Mouse (Mus musculus): ENCODE measurements around the gene Gm49333. TPM values are rescaled to one million over a fixed set of nuclear protein-coding genes. Genes with fewer than 3 reads are reported as not detected.

The Gm49333 gene
- total RNA-seq, 2 experiments from 2014 or later: not detected

GRCm38 (mm10) chr16:20676702-20677101 is 65.3 kb downstream of the Gm49333 start:
- DNase-seq (ENCODE audit: low spot score in 2 of 2): no peak

- no peak for DNase-seq (ENCODE audit: low spot score in 2 of 2)
Observed at GRCm38 (mm10) chr16:20677380-20677779, 66.0 kb downstream of the Gm49333 start.

DNA sequence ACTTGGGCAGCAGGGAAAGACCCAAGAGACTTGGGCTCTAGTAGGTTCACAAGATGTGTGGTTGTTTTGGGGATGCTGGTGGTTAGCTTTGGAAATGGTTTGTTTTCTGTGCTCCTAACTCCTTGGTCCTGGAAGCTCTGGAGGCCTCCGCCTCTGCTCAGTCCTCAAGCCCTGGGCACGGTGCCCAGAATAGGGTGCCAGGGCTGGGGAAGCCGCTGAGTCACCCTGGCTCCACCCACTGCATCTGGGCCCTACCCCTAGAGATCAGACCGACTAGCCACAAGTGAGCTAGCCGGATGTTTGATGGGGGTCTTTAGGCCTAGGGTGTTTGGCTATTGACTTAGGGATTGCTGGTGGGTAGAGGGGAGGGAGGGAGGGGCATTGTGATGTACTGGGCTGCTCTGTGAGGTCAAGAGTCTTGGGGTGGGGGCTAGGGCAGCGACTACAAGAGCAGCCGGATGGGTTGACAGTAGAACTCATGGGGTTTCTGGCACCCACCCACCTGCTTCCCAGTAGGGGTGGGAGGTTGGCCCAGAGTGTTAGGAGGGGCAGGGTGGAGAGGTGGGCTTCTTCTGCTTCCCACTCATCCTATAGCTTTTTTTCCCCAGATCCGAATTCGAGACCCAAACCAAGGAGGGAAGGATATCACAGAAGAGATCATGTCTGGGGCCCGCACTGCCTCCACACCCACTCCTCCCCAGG is 66.7 kb downstream of the Gm49333 start:
- peak; percentile 74 to 86 for DNase-seq (ENCODE audit: low spot score in 2 of 2)

- DNase-seq (ENCODE audit: low spot score in 2 of 2): no peak
Observed at GRCm38 (mm10) chr16:20690774-20691173, 79.4 kb downstream of the Gm49333 start.

DNA sequence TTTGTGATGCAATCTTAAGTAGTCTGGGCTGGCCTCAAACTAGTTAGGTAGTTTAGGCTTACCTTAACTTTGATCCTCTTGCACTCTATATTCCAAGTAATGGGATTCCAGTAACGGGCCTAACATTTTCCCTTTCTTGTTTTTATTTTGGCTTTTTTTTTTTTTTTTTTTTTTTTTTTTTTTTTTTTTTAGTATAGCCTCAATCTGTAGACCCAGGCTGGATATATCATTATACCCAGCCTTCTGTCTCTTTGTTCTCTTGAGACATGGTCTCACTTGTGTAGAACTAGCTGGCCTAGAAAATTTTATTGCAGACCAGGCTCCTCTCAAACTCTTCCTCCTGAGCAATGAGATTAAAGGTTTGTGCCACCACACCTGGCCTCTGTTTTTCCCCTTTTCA is 80.2 kb downstream of the Gm49333 start:
- no peak for DNase-seq (ENCODE audit: low spot score in 2 of 2)

GRCm38 (mm10) chr16:20692241-20692965 is 81.0 kb downstream of the Gm49333 start:
- peak in 1 of 2 experiments; percentile 17 for DNase-seq (ENCODE audit: low spot score in 2 of 2)

- DNase-seq (ENCODE audit: low spot score in 2 of 2): peak; percentile 95
Observed at GRCm38 (mm10) chr16:20693111-20693701, 81.8 kb downstream of the Gm49333 start, which contains the start of gene Fam131a. Gene Fam131a (plus strand): TSS chr16:20693241.

GRCm38 (mm10) chr16:20694781-20695180 is 83.4 kb downstream of the Gm49333 start:
- peak; percentile 71 to 76 for DNase-seq (ENCODE audit: low spot score in 2 of 2)

Small RNA genes within 50 kb of the gene (microRNA-seq; reads per million reads assigned to microRNA genes)
- 608 to 719 reads per million in 2 experiments for gene Mir1224

Other genes starting within 250 kb of the Gm49333 start
- 100 to 1,000 TPM; 208 to 216 TPM for gene Abcc5, start 185.2 kb upstream of the Gm49333 start, total RNA-seq (2021)
- gene Eif2b5, start 112.8 kb upstream of the Gm49333 start, total RNA-seq (2021): 10 to 100 TPM; 55.8 to 65.4 TPM
- 10 to 100 TPM; 57.0 to 57.5 TPM for gene Dvl3, start 94.6 kb upstream of the Gm49333 start, total RNA-seq (2021)
- gene Ap2m1, start 76.1 kb upstream of the Gm49333 start, total RNA-seq (2021): 100 to 1,000 TPM; 826 to 873 TPM
- gene Abcf3, start 63.0 kb upstream of the Gm49333 start, total RNA-seq (2021): 100 to 1,000 TPM; 100 to 120 TPM
- gene Vwa5b2, start 22.1 kb upstream of the Gm49333 start, total RNA-seq (2021): 10 to 100 TPM; 50.1 to 62.9 TPM
- gene Eef1akmt4, start within 50 bp of the Gm49333 start, total RNA-seq (2021): 1 to 10 TPM; 1.9 to 2.9 TPM
- 10 to 100 TPM; 11.7 to 13.4 TPM for gene Alg3, start 125 bp downstream of the Gm49333 start, total RNA-seq (2021)
- 100 to 1,000 TPM; 189 to 201 TPM for gene Camk2n2, start 9.7 kb downstream of the Gm49333 start, total RNA-seq (2021)
- 10 to 100 TPM; 23.7 to 27.6 TPM for gene Ece2, start 18.2 kb downstream of the Gm49333 start, total RNA-seq (2021)
- 100 to 1,000 TPM; 223 to 226 TPM for gene Psmd2, start 40.0 kb downstream of the Gm49333 start, total RNA-seq (2021)
- gene Eif4g1, start 56.7 kb downstream of the Gm49333 start, total RNA-seq (2021): 100 to 1,000 TPM; 262 to 265 TPM
- gene Fam131a, start 81.6 kb downstream of the Gm49333 start, total RNA-seq (2021): 100 to 1,000 TPM; 320 to 327 TPM
- gene Polr2h, start 106.1 kb downstream of the Gm49333 start, total RNA-seq (2021): 10 to 100 TPM; 27.6 to 30.2 TPM
- 10 to 100 TPM; 54.8 to 67.2 TPM for gene Clcn2, start 106.1 kb downstream of the Gm49333 start, total RNA-seq (2021)
- gene Chrd, start 121.5 kb downstream of the Gm49333 start, total RNA-seq (2021): 10 to 100 TPM; 39.9 to 47.0 TPM
- gene Thpo, start 122.9 kb downstream of the Gm49333 start, total RNA-seq (2021): 1 to 10 TPM; 3.7 to 6.0 TPM